Mouse (Mus musculus) myocyte (in vitro differentiated cells): ENCODE results near the gene Cyth3.

ENCODE experiments used
- POLR2A ChIP-seq: IDR thresholded peaks from one replicate; pipeline ENCODE4 v1.6.1; 2011; ENCODE audit warnings: low read depth, mild to moderate bottlenecking, control low read depth, moderate library complexity; ENCODE audit not compliant: insufficient read length
- TCF12 ChIP-seq: IDR thresholded peaks from one replicate; pipeline ENCODE4 v1.6.1; 2011; ENCODE audit warnings: mild to moderate bottlenecking, control low read depth; ENCODE audit not compliant: poor library complexity, insufficient read depth, severe bottlenecking

DNA sequence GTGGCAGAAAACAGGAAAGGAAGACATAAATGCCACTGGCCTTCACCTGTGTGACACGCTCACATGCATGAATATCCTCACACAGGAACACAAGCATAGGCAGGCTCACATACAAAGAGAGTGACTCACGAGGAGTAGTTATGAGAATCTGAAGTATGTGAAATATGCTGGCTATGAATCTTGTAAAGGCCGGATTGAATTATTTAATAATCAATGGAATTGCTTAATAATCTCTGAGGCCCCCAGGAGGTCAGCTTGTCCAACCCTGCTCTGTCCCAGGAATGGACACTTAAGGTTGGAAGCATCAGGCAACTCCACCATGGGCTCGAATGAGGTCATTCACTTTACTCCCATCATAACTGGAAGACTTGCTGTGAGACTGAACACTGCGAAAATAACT lies 37.3 kb upstream of the Cyth3 start:
- TF ChIP-seq TCF12 (no peak), POLR2A (no peak)
